Mouse (Mus musculus) heart, embryonic 14.5 days (tissue): Measurements from ENCODE around the gene Golga7b. TPM values are rescaled to one million over a fixed set of nuclear protein-coding genes. Genes with fewer than 3 reads are reported as not detected.

Source experiments
- ATAC-seq: fragments of 200-750 bp; cut with Nextera tagmentation; 2 replicates; pipeline ENCODE4 v1.8.0; 2017; ENCODE audit warnings: low read depth, moderate TSS enrichment; ENCODE audit not compliant: insufficient number of reproducible peaks, insufficient read depth, low FRiP score
- H3K27ac ChIP-seq, 2 experiments: fragments of 200-500 bp in 1 of 2; fragments of 300-500 bp in 1 of 2; sonication (generic) in 1 of 2; replicated peaks in 1 of 2; 2 replicates each; pipeline ENCODE4 v1.5.1; 2012 to 2014; ENCODE audit warnings: low read depth in 2 of 2, low read length in 2 of 2, control low read depth in 1 of 2, mild to moderate bottlenecking in 1 of 2, mixed read lengths in 1 of 2; ENCODE audit not compliant: control insufficient read depth in 1 of 2, insufficient read depth in 1 of 2
- H3K27me3 ChIP-seq: fragments of 300-500 bp; sonication (generic); 2 replicates; pipeline ENCODE4 v1.6.1; 2014; ENCODE audit warnings: mild to moderate bottlenecking, low read length, control low read depth; ENCODE audit not compliant: control insufficient read depth, insufficient read depth
- H3K36me3 ChIP-seq: fragments of 300-500 bp; sonication (generic); 2 replicates; pipeline ENCODE4 v1.6.1; 2014; ENCODE audit warnings: mild to moderate bottlenecking, control low read depth, low read length, mixed read lengths; ENCODE audit not compliant: control insufficient read depth, insufficient read depth
- H3K4me1 ChIP-seq, 2 experiments: fragments of 200-500 bp in 1 of 2; fragments of 300-500 bp in 1 of 2; sonication (generic) in 1 of 2; 2 replicates each; pipeline ENCODE4 v1.6.1; 2012 to 2014; ENCODE audit warnings: low read length in 2 of 2, control low read depth in 1 of 2, mixed read lengths in 1 of 2; ENCODE audit not compliant: control insufficient read depth in 2 of 2, insufficient read depth in 2 of 2
- H3K4me2 ChIP-seq: fragments of 300-500 bp; sonication (generic); 2 replicates; pipeline ENCODE4 v1.6.1; 2014; ENCODE audit warnings: mild to moderate bottlenecking, low read length
- H3K4me3 ChIP-seq, 2 experiments: fragments of 200-500 bp in 1 of 2; fragments of 300-500 bp in 1 of 2; sonication (generic) in 1 of 2; 2 replicates each; pipeline ENCODE4 v1.5.1; 2012 to 2014; ENCODE audit warnings: low read length in 2 of 2, mild to moderate bottlenecking in 2 of 2, control low read depth in 1 of 2, low read depth in 1 of 2, moderate library complexity in 1 of 2; ENCODE audit not compliant: control insufficient read depth in 1 of 2, insufficient read depth in 1 of 2
- H3K9ac ChIP-seq: fragments of 300-500 bp; sonication (generic); 2 replicates; pipeline ENCODE4 v1.6.1; 2014; ENCODE audit warnings: mild to moderate bottlenecking, low read length
- H3K9me3 ChIP-seq: fragments of 300-500 bp; sonication (generic); 2 replicates; pipeline ENCODE4 v1.6.1; 2016; ENCODE audit warnings: low read length, control low read depth; ENCODE audit not compliant: control insufficient read depth
- WGBS: fragments of 180-500 bp; shearing (Covaris S2); extraction: QIAGEN DNeasy Blood & Tissue Kit; methylation state at CpG from one replicate; pipeline ENCODE4 v1.1.7; 2014; 5-methylcytosine and 5-hydroxymethylcytosine counted together
- microRNA-seq: library from miRNA; unstranded; fragments of <30 nt; microRNA quantifications from one replicate; pipeline ENCODE4, GENCODE M21; 2016
- polyA plus RNA-seq: library from polyadenylated mRNA; unstranded; fragments of >200 nt; fragmentation: Nextera tagmentation; extraction: Ambion mirVana; gene quantifications from 2 replicates; pipeline ENCODE4 v1.2.1, GENCODE M21; 2014

Golga7b gene
- polyA plus RNA-seq, 1 experiment from 2014 or later = 0.11 TPM

DNA sequence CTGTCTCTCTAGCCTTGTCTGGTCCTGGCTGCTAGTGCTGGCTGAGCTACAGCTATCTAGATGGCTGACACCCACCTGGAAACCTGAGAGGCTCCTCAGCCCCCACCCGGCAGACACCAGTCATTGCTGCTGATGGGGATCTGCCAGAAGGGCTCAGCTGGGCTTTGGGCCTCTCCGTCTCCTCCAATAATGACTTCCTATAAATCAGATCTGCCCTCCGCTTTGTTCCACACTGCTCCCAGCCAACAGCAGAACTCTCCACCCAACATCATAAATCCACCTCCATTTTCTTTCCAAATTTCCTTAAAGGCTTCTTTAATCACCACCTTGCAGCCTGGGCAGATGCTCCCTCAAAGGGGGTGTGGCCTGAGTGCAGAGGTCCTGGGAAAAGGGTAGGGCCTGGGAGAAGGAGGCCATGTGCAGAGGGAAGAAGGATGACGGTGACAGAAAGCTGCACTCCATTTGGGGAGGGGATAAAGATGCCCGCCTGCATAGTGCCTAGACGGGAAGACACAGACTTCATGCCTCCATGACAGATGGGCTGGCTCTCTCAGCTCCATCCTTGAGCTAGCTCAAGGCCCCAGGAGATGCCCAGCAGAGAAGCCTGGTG is 67.8 kb downstream of the Golga7b start:
- Histone ChIP-seq H3K27me3 (peaks cover 39% of the 10 kb centered on the region), H3K4me3 (no peak overlapping the region), H3K4me2 (no peak overlapping the region), H3K9ac (no peak overlapping the region), H3K9me3 (no peaks in the 10 kb centered on the region), H3K36me3 (no peaks in the 10 kb centered on the region), H3K4me1 (0 out of 4 replicates have a peak, but pooled peaks cover 0 to 2% of the 10 kb centered on the region in 2 experiments), H3K27ac (no peak overlapping the region)
- 72% methylated on average over 6 of the region's 6 CpGs for WGBS
- no peak for ATAC-seq

DNA sequence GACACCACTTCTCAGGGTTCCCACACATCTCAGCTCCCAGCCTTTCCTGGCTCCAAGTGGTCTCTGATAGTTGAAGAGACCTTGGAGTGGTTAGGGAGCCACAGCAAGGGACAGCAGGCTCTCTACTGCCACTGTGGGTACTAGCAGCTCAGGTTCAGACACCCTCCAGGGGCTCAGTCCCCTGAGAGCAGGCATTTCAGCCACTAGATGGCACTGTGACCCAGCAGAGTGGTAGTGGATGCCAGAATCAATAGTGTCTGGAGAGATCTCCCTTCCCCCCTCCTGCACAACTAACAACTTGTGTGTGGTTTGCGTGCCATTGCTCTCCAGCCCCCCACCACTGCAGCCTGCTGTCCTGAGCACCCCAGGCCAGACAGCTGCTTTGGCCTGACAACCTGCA is 68.5 kb downstream of the Golga7b start:
- Histone ChIP-seq H3K27ac (no peak overlapping the region), H3K4me3 (no peak overlapping the region), H3K9ac (no peak overlapping the region), H3K9me3 (no peaks in the 10 kb centered on the region), H3K4me1 (0 out of 4 replicates have a peak, but pooled peaks cover 0 to 2% of the 10 kb centered on the region in 2 experiments), H3K4me2 (no peak overlapping the region), H3K36me3 (no peaks in the 10 kb centered on the region), H3K27me3 (peaks cover 39% of the 10 kb centered on the region)
- 6% methylated on average over 1 of the region's 1 CpGs for WGBS
- peak; percentile 32; the same call in 1 of the 2 replicates for ATAC-seq

DNA sequence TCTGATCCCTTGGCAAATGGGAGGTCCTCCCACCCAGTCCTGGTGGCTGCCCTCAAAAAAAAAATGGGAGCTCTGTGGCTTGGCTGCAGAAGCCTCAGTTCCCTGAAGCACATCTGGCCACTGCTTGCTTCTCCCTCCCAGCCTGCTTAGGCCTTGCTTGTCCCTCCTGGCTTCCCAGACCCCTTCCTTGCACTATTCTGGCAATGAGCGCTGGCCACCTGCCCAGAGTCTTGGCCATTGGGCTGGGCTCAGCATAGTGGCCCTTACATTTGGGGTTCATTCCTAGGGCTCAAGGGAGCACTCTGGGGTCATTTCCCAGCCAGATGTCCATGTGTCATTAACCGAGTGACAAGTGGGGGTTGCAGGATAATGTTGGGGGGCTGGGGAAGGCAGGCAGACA is 69.2 kb downstream of the Golga7b start:
- peaks cover 45% of the 10 kb centered on the region for H3K27me3 ChIP-seq
- no peak overlapping the region for H3K4me2 ChIP-seq
- no peak for ATAC-seq
- 0 out of 4 replicates have a peak, but pooled peaks cover 0 to 2% of the 10 kb centered on the region in 2 experiments for H3K4me1 ChIP-seq
- H3K36me3 ChIP-seq = no peaks in the 10 kb centered on the region
- H3K27ac ChIP-seq = no peak overlapping the region
- H3K4me3 ChIP-seq = no peak overlapping the region
- no peaks in the 10 kb centered on the region for H3K9me3 ChIP-seq
- no peak overlapping the region for H3K9ac ChIP-seq
- WGBS = 80% methylated on average over 2 of the region's 2 CpGs

DNA sequence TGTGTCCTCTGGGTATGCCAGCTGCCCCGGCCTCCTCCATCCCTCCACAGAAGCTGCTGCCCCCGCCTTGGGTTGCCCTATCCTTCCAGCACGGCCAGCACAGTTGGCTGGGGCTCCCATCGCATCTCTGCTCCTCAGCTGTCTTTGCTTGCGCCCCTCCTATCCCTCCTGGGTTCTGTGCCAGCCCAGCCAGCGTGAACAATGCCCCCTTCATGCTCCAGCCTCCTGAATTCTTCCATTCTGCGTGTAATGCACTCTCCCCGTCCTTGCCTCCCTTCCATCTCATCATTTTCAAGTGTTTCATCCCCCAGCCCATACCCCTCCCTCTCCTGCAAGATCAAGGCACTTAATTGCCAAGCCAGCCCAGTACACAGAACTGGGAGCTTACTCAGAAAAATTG is 69.6 kb downstream of the Golga7b start:
- Histone ChIP-seq H3K4me2 (no peak overlapping the region), H3K36me3 (no peaks in the 10 kb centered on the region), H3K9ac (no peak overlapping the region), H3K27me3 (peaks cover 44% of the 10 kb centered on the region), H3K4me3 (no peak overlapping the region), H3K4me1 (0 out of 4 replicates have a peak, but pooled peaks cover 0 to 2% of the 10 kb centered on the region in 2 experiments), H3K9me3 (no peaks in the 10 kb centered on the region), H3K27ac (no peak overlapping the region)
- 71% methylated on average over 8 of the region's 8 CpGs for WGBS
- ATAC-seq = no peak

DNA sequence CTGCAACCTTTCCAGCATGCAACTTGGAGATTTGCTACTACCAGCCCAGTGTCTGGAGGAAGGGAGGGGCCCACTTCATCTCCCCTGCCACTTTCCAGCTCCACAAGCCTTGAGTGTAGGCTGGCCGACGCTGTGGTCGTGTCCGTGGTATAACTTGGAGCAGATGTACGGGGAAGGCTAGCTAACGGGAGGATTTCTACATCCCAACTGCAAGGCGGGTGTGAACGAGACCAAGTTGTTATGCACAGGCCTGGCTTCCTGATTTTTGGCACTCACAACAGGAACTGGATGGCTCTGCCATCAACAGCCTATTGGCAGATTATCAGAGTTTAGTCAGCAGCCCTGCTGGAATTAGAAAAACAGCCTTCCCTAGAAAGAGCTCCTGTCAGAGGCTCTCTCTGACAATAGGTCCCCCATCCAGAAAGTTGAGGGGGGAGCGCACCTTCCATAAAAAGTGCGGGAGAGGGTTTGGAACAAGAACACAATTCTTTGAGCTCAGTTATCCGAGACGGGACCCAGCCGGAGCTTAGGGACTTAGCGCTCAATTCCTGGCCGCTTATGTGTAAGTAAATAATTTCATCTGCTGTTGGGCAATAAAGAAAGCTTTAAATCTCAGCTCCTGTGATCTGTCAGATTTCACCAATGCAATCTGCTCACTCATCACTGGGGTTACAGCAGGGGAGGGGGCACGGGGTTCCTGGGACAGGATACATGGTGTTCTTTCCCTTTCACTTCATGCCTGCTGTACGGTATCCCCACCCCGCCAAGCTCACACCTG is 70.5 kb downstream of the Golga7b start:
- peaks cover 39% of the 10 kb centered on the region for H3K27me3 ChIP-seq
- 46% methylated on average over 18 of the region's 18 CpGs for WGBS

More for the DNA sequence above, 70.5 kb downstream of the Golga7b start:
- 0 out of 4 replicates have a peak, but pooled peaks cover 0 to 2% of the 10 kb centered on the region in 2 experiments for H3K4me1 ChIP-seq
- H3K36me3 ChIP-seq = no peaks in the 10 kb centered on the region
- ATAC-seq = no peak
- no peak overlapping the region for H3K4me2 ChIP-seq
- no peak overlapping the region for H3K4me3 ChIP-seq
- H3K27ac ChIP-seq = no peak overlapping the region
- H3K9ac ChIP-seq = no peak overlapping the region
- no peaks in the 10 kb centered on the region for H3K9me3 ChIP-seq

Small RNAs within 50 kb of the gene (microRNA-seq; reads per million reads assigned to microRNA genes)
- gene Gm26339 = not detected
- not detected for gene Mir3085

Other genes starting within 250 kb of the Golga7b start
- gene Ankrd2, start 211.6 kb upstream of the Golga7b start, polyA plus RNA-seq = not detected in 2 replicates
- gene Hoga1, start 202.0 kb upstream of the Golga7b start, polyA plus RNA-seq = 0.74 and 0.76 TPM in 2 replicates
- gene 4933411K16Rik, start 195.3 kb upstream of the Golga7b start, polyA plus RNA-seq = not detected in 2 replicates
- 14.0 and 15.6 TPM in 2 replicates for gene Morn4, start 161.2 kb upstream of the Golga7b start, polyA plus RNA-seq
- gene Pi4k2a, start 157.1 kb upstream of the Golga7b start, polyA plus RNA-seq = 19.2 and 20.2 TPM in 2 replicates
- 36.0 and 38.2 TPM in 2 replicates for gene Avpi1, start 118.5 kb upstream of the Golga7b start, polyA plus RNA-seq
- 17.8 and 25.0 TPM in 2 replicates for gene Marveld1, start 100.2 kb upstream of the Golga7b start, polyA plus RNA-seq
- gene Zfyve27, start 83.6 kb upstream of the Golga7b start, polyA plus RNA-seq = 14.7 and 15.7 TPM in 2 replicates
- 4.3 and 4.4 TPM in 2 replicates for gene Sfrp5, start 45.3 kb upstream of the Golga7b start, polyA plus RNA-seq
- gene Crtac1, start 184.2 kb downstream of the Golga7b start, polyA plus RNA-seq = 0.80 and 1.1 TPM in 2 replicates